Mouse (Mus musculus): ENCODE data around the gene Ist1.

The Ist1 gene

GRCm38 (mm10) chr8:109650801-109651200 lies 42.3 kb downstream of the Ist1 start:
- no peak for DNase-seq (ENCODE audit: low read depth, low spot score)
- H3K27me3 ChIP-seq (ENCODE audit: control insufficient read depth, insufficient read depth, low read length, poor library complexity, severe bottlenecking) = no peaks in the 10 kb centered on the region
- no peaks in the 10 kb centered on the region for H3K36me3 ChIP-seq (ENCODE audit: control insufficient read depth, insufficient read depth, low read length, poor library complexity, severe bottlenecking)

DNA sequence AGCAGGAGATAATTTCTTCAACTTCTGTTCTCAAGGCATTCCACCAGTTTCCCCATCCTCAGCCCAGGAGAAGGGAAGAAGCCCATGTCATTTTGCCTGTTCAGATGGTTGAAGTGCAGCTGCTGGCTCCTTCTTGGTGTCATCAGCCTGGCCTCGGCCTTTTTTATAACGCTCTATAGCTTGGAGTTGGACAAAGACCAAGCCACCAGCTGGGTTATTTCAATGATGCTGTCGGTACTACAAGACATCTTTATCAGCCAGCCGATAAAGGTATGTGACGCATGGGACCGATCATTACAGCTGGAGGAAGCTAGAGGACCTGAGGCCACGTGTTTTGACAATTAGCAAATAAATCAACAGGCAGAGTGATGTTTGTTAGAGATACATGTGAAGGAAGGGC lies 44.6 kb downstream of the Ist1 start:
- H3K27me3 ChIP-seq (ENCODE audit: control insufficient read depth, insufficient read depth, low read length, poor library complexity, severe bottlenecking) = no peaks in the 10 kb centered on the region
- DNase-seq (ENCODE audit: low read depth, low spot score) = no peak

DNA sequence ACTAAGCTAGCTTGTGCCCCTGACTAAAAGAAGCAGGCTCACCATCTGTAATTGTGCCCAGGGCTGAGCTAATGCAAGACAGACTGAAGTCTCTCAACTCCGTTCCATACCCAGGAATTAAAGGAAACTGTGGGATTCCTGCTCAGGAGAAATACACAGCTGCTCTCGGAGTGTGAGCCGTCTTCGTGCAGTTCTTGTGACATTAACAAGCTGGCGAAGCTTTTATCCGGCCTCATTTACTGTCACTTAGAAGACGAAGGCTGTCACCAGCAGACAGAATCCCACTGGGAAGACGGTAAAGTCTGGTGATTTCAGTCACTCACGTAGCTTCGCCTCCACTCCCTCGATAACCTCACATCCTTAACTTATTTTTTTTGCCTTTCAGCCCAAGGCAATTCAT lies 45.7 kb downstream of the Ist1 start:
- no peaks in the 10 kb centered on the region for H3K27me3 ChIP-seq (ENCODE audit: control insufficient read depth, insufficient read depth, low read length, poor library complexity, severe bottlenecking)
- no peak for DNase-seq (ENCODE audit: low read depth, low spot score)

More for the DNA sequence above, 44.6 kb downstream of the Ist1 start:
- H3K36me3 ChIP-seq (ENCODE audit: control insufficient read depth, insufficient read depth, low read length, poor library complexity, severe bottlenecking) = no peaks in the 10 kb centered on the region

DNA sequence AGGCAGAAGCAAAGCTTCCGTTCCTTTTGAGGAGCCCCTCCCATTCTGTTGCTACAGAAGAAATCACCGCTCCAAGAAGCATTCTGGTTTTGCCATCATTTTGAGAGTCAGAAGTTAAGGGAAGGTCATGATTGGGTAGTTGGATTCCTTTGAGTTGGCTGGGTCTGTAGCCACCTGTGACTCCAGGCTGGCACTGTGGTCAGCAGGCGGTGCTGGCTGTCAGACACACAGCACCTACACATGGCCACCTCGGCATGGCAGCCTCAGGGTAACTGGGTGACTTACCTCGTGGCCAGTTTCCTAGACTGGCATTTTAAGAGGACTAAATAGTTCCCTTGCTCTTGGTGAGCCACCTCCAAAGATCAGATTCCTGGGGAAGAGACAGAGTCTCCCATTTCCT lies 51.8 kb downstream of the Ist1 start:
- Histone ChIP-seq H3K27me3 (ENCODE audit: control insufficient read depth, insufficient read depth, low read length, poor library complexity, severe bottlenecking) (no peaks in the 10 kb centered on the region), H3K36me3 (ENCODE audit: control insufficient read depth, insufficient read depth, low read length, poor library complexity, severe bottlenecking) (no peaks in the 10 kb centered on the region)
- DNase-seq (ENCODE audit: low read depth, low spot score) = no peak

More for the DNA sequence above, 45.7 kb downstream of the Ist1 start:
- H3K36me3 ChIP-seq (ENCODE audit: control insufficient read depth, insufficient read depth, low read length, poor library complexity, severe bottlenecking) = no peaks in the 10 kb centered on the region

DNA sequence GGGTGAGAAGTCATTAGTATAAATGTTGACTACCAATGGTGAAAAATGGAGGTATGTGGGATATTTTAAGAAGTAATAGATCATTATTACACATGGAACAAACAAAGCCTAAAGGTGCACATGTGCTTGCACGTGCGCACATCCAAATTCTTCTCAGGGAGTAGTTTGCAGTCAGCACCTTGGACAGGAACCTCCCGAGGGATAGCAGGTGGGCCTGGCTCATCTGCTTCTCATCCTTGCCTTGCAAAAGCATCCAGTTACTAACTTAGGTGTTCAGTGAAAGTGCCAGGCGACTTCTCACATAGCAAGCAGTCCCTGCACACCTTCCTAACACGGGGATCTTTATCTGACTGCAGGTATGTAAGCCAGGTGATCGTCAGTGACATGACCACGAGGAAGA lies 52.6 kb downstream of the Ist1 start:
- no peaks in the 10 kb centered on the region for H3K36me3 ChIP-seq (ENCODE audit: control insufficient read depth, insufficient read depth, low read length, poor library complexity, severe bottlenecking)
- no peaks in the 10 kb centered on the region for H3K27me3 ChIP-seq (ENCODE audit: control insufficient read depth, insufficient read depth, low read length, poor library complexity, severe bottlenecking)

DNA sequence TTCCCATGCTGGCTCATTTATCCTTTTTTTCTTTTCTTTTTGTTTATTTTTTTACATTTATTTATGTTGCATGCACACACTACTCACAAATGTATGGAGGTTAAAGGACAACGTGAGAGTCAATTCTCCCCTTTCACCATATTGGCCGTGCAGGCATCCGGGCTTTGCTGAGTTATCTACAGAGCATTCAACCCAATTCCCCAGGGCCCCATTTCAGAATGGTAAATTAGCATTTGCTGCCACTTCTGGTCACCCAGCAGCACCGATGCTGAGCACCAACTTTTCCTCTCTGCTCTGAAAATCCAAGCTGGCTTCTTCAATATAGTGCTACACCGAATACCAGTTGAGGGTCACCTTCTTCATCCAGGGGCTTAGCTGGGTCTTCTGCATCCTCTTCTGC lies 54.2 kb downstream of the Ist1 start:
- no peak for DNase-seq (ENCODE audit: low read depth, low spot score)
- no peaks in the 10 kb centered on the region for H3K27me3 ChIP-seq (ENCODE audit: control insufficient read depth, insufficient read depth, low read length, poor library complexity, severe bottlenecking)

More for the DNA sequence above, 52.6 kb downstream of the Ist1 start:
- no peak for DNase-seq (ENCODE audit: low read depth, low spot score)

DNA sequence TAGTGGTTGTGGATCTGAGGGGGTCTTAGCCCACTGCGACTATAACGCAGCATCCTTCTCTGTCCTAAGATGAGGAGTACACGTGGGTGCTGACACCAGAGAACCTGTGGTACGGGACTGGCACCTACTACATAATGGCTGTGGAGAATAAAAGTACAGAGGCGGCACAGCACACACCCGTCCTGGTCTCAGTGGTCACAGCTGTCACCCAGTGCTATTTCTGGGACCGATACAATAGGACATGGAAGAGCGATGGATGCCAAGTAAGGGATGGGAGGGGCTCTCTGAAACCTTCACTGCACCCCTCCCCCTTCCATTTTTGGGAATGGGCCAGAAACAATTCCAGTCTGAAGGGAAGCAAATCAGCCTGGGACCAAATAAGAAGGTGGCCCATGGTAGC lies 57.9 kb downstream of the Ist1 start:
- Histone ChIP-seq H3K27me3 (ENCODE audit: control insufficient read depth, insufficient read depth, low read length, poor library complexity, severe bottlenecking) (no peaks in the 10 kb centered on the region), H3K36me3 (ENCODE audit: control insufficient read depth, insufficient read depth, low read length, poor library complexity, severe bottlenecking) (no peaks in the 10 kb centered on the region)
- DNase-seq (ENCODE audit: low read depth, low spot score) = no peak

More for the DNA sequence above, 54.2 kb downstream of the Ist1 start:
- H3K36me3 ChIP-seq (ENCODE audit: control insufficient read depth, insufficient read depth, low read length, poor library complexity, severe bottlenecking) = no peaks in the 10 kb centered on the region

DNA sequence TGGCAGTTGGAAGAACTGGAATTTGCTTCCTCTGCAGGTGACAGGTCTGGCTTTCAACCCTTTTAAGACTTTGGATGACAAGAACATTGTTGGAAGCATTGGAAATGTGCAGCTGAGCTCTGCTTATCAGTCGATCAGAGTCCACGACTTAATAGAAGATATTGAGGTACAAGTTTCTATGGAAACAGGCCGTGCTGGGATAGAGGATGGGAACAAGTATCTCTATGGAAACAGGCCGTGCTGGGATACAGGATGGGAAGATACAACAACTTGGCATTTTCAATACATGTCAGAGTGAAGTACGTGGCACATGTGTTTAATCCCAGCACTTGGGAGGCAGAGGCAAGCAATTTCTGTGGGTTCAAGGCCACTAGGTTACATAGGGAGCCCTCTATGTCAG lies 60.6 kb downstream of the Ist1 start:
- DNase-seq (ENCODE audit: low read depth, low spot score) = no peak
- H3K27me3 ChIP-seq (ENCODE audit: control insufficient read depth, insufficient read depth, low read length, poor library complexity, severe bottlenecking) = no peaks in the 10 kb centered on the region
- no peaks in the 10 kb centered on the region for H3K36me3 ChIP-seq (ENCODE audit: control insufficient read depth, insufficient read depth, low read length, poor library complexity, severe bottlenecking)

DNA sequence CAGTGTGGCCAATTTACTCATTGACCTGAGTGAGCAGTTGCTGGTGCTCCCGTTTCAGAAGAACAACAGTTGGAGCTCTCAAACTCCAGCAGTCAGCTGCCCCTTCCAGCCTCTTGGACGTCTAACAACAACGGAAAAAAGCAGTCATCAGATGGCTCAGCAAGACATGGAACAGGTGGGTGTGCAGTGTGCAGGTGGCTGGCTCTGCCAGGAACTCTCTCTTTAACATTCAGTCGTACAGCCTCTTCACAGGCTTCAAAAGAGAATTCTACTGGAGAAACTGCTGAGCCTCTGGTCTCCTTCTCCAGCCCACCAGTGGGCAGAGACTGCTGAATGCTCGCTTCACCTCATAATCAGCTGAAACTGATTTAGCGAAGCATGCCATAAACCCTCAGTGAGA lies 64.4 kb downstream of the Ist1 start:
- H3K27me3 ChIP-seq (ENCODE audit: control insufficient read depth, insufficient read depth, low read length, poor library complexity, severe bottlenecking) = no peaks in the 10 kb centered on the region
- no peaks in the 10 kb centered on the region for H3K36me3 ChIP-seq (ENCODE audit: control insufficient read depth, insufficient read depth, low read length, poor library complexity, severe bottlenecking)
- DNase-seq (ENCODE audit: low read depth, low spot score) = no peak

Measured in splenic B cell, adult 2 months (primary cell).